Mouse (Mus musculus) lung, embryonic 14.5 days (tissue): Measurements from ENCODE around the gene Olfr263. TPM values are rescaled to one million over a fixed set of nuclear protein-coding genes. Genes with fewer than 3 reads are reported as not detected.
"Not testable (repeated sequence)": the region's sequence is repeated elsewhere in the genome, so short reads cannot be mapped to it uniquely, and the experiment has no call there.

Source experiments
- ATAC-seq: fragments of 200-750 bp; cut with Nextera tagmentation; 2 replicates; pipeline ENCODE4 v1.8.0; 2017; ENCODE audit warnings: mild to moderate bottlenecking, moderate TSS enrichment, moderate library complexity; ENCODE audit not compliant: insufficient read depth
- DNase-seq: peaks from one replicate; pipeline ENCODE4 v3.0.0-alpha.2; 2015
- H3K27ac ChIP-seq: fragments of 300-500 bp; sonication (generic); 2 replicates; pipeline ENCODE4 v1.5.1; 2014; ENCODE audit warnings: low read depth, mild to moderate bottlenecking, moderate library complexity
- H3K27me3 ChIP-seq: fragments of 300-500 bp; sonication (generic); 2 replicates; pipeline ENCODE4 v1.6.1; 2014; ENCODE audit warnings: low read length, control low read depth; ENCODE audit not compliant: insufficient read depth
- H3K36me3 ChIP-seq: fragments of 300-500 bp; sonication (generic); 2 replicates; pipeline ENCODE4 v1.6.1; 2014; ENCODE audit warnings: control low read depth; ENCODE audit not compliant: insufficient read depth
- H3K4me1 ChIP-seq: fragments of 300-500 bp; sonication (generic); 2 replicates; pipeline ENCODE4 v1.6.1; 2014; ENCODE audit warnings: antibody characterized with exemption, control low read depth; ENCODE audit not compliant: insufficient read depth
- H3K4me2 ChIP-seq: fragments of 300-500 bp; sonication (generic); 2 replicates; pipeline ENCODE4 v1.6.1; 2014; ENCODE audit warnings: mild to moderate bottlenecking
- H3K4me3 ChIP-seq: fragments of 300-500 bp; sonication (generic); 2 replicates; pipeline ENCODE4 v1.5.1; 2014; ENCODE audit warnings: low read depth, low read length
- H3K9ac ChIP-seq: fragments of 300-500 bp; sonication (generic); 2 replicates; pipeline ENCODE4 v1.6.1; 2014
- H3K9me3 ChIP-seq: fragments of 300-500 bp; sonication (generic); 2 replicates; pipeline ENCODE4 v1.6.1; 2016; ENCODE audit warnings: low read depth, low read length, control low read depth
- CTCF ChIP-seq: IDR thresholded peaks from 2 replicates; pipeline ENCODE4 v1.5.1; 2016; ENCODE audit warnings: antibody characterized with exemption, low read depth
- WGBS: fragments of 180-500 bp; shearing (Covaris S2); extraction: QIAGEN DNeasy Blood & Tissue Kit; methylation state at CpG from one replicate; pipeline ENCODE4 v1.1.7; 2014; 5-methylcytosine and 5-hydroxymethylcytosine counted together
- polyA plus RNA-seq: library from polyadenylated mRNA; unstranded; fragments of >200 nt; fragmentation: Nextera tagmentation; extraction: Ambion mirVana; gene quantifications from 2 replicates; pipeline ENCODE4 v1.2.1, GENCODE M21; 2014

Gene Olfr263
- polyA plus RNA-seq, result not detected in 2 replicates

DNA sequence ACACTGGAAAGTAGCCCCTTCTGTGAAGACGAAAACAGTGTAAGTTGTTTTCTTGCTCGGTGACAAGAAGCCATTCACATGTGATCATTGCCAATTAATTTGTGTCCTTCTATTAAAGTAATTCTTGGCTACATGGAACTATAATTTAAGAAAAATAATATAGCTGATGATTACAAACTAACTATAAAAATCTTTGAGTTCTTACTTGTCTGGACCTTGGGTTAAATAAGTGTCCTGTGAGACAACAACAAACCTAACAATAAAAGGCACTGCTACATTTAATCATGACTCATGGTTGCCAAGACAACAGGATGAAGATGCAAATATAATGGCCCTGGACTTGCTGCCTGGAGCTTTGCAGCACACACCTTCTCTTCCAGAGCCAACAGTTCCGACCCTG is at the start of gene Olfr263:
TSS of gene Olfr263 (plus strand) at position 301 of the 400 bp plus-strand sequence.
- 72% methylated on average over 3 of the region's 3 CpGs for WGBS
- ATAC-seq, H3K4me1 ChIP-seq: not testable (repeated sequence)

DNA sequence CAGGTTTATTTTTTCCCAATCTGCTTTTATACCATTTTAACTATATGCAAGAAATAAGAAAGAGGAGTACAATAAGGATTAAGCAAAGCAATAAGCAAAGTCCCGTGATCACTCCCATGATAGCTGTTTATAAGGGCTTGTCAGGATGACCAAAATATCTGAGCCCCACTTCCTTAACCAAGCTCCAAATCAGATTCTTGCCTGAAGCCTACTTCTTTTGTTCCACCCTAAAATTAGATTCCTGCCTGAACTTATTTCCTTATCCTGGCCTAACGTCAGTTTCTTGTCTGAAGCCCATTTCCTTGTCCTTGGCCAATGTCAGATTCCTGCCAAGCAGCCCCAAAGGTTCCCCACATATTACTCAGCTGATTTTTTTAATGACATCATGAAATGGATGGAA is 46.8 kb upstream of the Olfr263 start:
- H3K4me3 ChIP-seq, result no peak overlapping the region
- ATAC-seq (no peak), DNase-seq (no peak)
- H3K4me1 ChIP-seq, result no peaks in the 10 kb centered on the region
- H3K27ac ChIP-seq, result no peak overlapping the region
- H3K9ac ChIP-seq, result no peak overlapping the region
- H3K36me3 ChIP-seq, result no peaks in the 10 kb centered on the region
- no peak for TF ChIP-seq CTCF
- H3K9me3 ChIP-seq, result no peaks in the 10 kb centered on the region
- H3K4me2 ChIP-seq, result no peak overlapping the region
- WGBS, result 76% methylated on average over 2 of the region's 2 CpGs
- H3K27me3 ChIP-seq, result no peaks in the 10 kb centered on the region

More for the DNA sequence above, at the start of gene Olfr263:
- not testable (repeated sequence) for DNase-seq, H3K27ac ChIP-seq, H3K4me2 ChIP-seq, H3K27me3 ChIP-seq, H3K36me3 ChIP-seq, H3K9ac ChIP-seq, H3K9me3 ChIP-seq, H3K4me3 ChIP-seq

GRCm38 (mm10) chr13:21109759-21110158 is 19.7 kb upstream of the Olfr263 start:
- Histone ChIP-seq H3K36me3 (no peaks in the 10 kb centered on the region), H3K9me3 (no peaks in the 10 kb centered on the region), H3K9ac (no peak overlapping the region), H3K27me3 (no peaks in the 10 kb centered on the region), H3K27ac (no peak overlapping the region), H3K4me3 (no peak overlapping the region), H3K4me2 (no peak overlapping the region), H3K4me1 (no peaks in the 10 kb centered on the region)
- WGBS, result 93% methylated on average over 3 of the region's 3 CpGs
- DNase-seq (no peak), ATAC-seq (no peak)
- no peak for TF ChIP-seq CTCF

- H3K27ac ChIP-seq, result no peak overlapping the region
- no peaks in the 10 kb centered on the region for H3K36me3 ChIP-seq
Measured at GRCm38 (mm10) chr13:21110441-21110840, 19.0 kb upstream of the Olfr263 start.

DNA sequence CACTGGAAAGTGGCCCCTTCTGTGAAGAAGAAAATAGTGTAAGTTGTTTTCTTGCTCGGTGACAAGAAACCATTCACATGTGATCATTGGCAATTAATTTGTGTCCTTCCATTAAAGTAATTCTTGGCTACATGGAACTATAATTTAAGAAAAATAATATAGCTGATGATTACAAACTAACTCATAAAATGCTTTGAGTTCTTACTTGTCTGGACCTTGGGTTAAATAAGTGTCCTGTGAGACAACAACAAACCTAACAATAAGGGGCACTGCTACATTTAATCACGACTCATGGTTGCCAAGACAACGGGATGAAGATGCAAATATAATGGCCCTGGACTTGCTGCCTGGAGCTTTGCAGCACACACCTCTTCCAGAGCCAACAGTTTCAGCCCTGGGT is 18.3 kb upstream of the Olfr263 start, which contains the start of gene Olfr1369-ps1:
TSS of gene Olfr1369-ps1 (plus strand) at position 301 of the 400 bp plus-strand sequence.
- WGBS, result 69% methylated on average over 3 of the region's 3 CpGs
- H3K27me3 ChIP-seq, H3K27ac ChIP-seq, H3K9me3 ChIP-seq, H3K4me1 ChIP-seq, ATAC-seq, H3K4me2 ChIP-seq, H3K4me3 ChIP-seq, H3K36me3 ChIP-seq, DNase-seq, H3K9ac ChIP-seq: not testable (repeated sequence)

More at GRCm38 (mm10) chr13:21110441-21110840, 19.0 kb upstream of the Olfr263 start:
- ATAC-seq (no peak), DNase-seq (no peak)
- Histone ChIP-seq H3K4me2 (no peak overlapping the region), H3K27me3 (no peaks in the 10 kb centered on the region), H3K4me1 (no peaks in the 10 kb centered on the region), H3K9me3 (no peaks in the 10 kb centered on the region), H3K9ac (no peak overlapping the region), H3K4me3 (no peak overlapping the region)
- TF ChIP-seq CTCF, result no peak
- 89% methylated on average over 6 of the region's 6 CpGs for WGBS

DNA sequence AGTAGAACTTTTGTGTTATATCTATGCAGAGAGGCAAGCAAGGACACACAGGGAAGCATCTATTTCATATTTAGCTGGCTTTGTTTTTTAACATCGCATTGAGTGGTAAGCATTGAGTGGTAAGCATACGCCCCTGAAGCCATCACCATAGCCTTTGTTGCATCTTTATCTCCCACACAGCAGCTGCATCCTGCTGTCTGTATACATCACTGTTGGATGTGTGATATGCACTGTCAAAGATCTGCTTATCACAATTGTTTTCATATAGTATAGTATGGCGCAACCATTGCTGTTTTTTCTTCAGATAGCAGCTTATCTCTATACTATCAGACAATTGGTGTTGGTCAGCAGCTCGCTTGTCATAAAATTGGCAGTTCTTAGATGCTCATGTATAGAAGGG is 15.3 kb upstream of the Olfr263 start:
- no peak for DNase-seq
- no peak overlapping the region for H3K4me2 ChIP-seq
- no peaks in the 10 kb centered on the region for H3K27me3 ChIP-seq
- ATAC-seq, result no peak
- H3K4me1 ChIP-seq, result no peaks in the 10 kb centered on the region
- no peaks in the 10 kb centered on the region for H3K9me3 ChIP-seq
- H3K9ac ChIP-seq, result no peak overlapping the region
- no peak for TF ChIP-seq CTCF
- no peak overlapping the region for H3K4me3 ChIP-seq
- 70% methylated on average over 4 of the region's 4 CpGs for WGBS
- H3K27ac ChIP-seq, result no peak overlapping the region
- no peaks in the 10 kb centered on the region for H3K36me3 ChIP-seq

GRCm38 (mm10) chr13:21142421-21142820 is 13.0 kb downstream of the Olfr263 start:
- no peak for DNase-seq
- whole genome bisulfite sequencing, result 29% methylated on average over 8 of the region's 8 CpGs

DNA sequence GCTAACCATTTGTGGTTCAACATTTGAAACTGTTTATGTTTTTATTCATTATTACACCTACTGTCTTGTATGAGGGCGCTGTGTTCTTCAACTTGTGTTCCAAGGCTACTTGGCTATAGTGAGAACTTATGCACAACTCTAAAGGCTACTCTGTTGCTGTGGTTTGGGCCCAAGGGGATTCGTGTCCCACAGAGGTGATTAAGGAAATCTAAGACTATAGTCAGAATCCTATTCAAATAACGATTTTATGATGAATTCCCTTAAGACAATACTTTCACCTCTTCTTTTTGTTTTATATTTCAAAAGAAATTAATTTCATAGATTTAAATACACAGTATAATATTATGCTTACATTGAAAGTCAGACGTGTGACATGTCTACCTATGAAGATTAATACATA is 16.3 kb downstream of the Olfr263 start, which contains the start of gene Olfr1368:
TSS of gene Olfr1368 (minus strand) at position 101 of the 400 bp plus-strand sequence.
- 65% methylated on average over 4 of the region's 4 CpGs for WGBS

More at GRCm38 (mm10) chr13:21142421-21142820, 13.0 kb downstream of the Olfr263 start:
- peak; percentile 53; the same call in 1 of the 2 replicates for TF ChIP-seq CTCF
- no peak overlapping the region for H3K27ac ChIP-seq
- H3K27me3 ChIP-seq, result no peaks in the 10 kb centered on the region
- H3K36me3 ChIP-seq, result no peaks in the 10 kb centered on the region
- no peaks in the 10 kb centered on the region for H3K4me1 ChIP-seq
- no peak for ATAC-seq
- no peak overlapping the region for H3K9ac ChIP-seq
- H3K4me2 ChIP-seq, result no peak overlapping the region
- H3K4me3 ChIP-seq, result no peak overlapping the region
- H3K9me3 ChIP-seq, result no peaks in the 10 kb centered on the region

More for the DNA sequence above, 16.3 kb downstream of the Olfr263 start, which contains the start of gene Olfr1368:
- Histone ChIP-seq H3K27me3 (no peaks in the 10 kb centered on the region), H3K4me1 (no peaks in the 10 kb centered on the region), H3K9ac (no peak within 1 kb of the TSS), H3K4me3 (no peak within 1 kb of the TSS), H3K36me3 (no peaks in the 10 kb centered on the region), H3K27ac (no peak within 1 kb of the TSS), H3K4me2 (no peak within 1 kb of the TSS), H3K9me3 (no peaks in the 10 kb centered on the region)
- no peak for TF ChIP-seq CTCF
- no peak for DNase-seq
- no peak for ATAC-seq
